Mouse (Mus musculus) hindbrain, embryonic 12.5 days (tissue): ENCODE data around the gene Psmf1. TPM values are rescaled to one million over a fixed set of nuclear protein-coding genes. Genes with fewer than 3 reads are reported as not detected.
A peak's percentile ranks its signal among the peaks of the same experiment; 100 is the strongest.

ENCODE experiments used
- ATAC-seq: fragments of 200-750 bp; cut with Nextera tagmentation; 2 replicates; pipeline ENCODE4 v1.8.0; 2017; ENCODE audit warnings: moderate TSS enrichment; ENCODE audit not compliant: low FRiP score
- H3K27ac ChIP-seq: fragments of 300-500 bp; sonication (generic); 2 replicates; pipeline ENCODE4 v1.5.1; 2016; ENCODE audit warnings: mild to moderate bottlenecking
- H3K27me3 ChIP-seq: fragments of 300-500 bp; sonication (generic); 2 replicates; pipeline ENCODE4 v1.6.1; 2016; ENCODE audit warnings: mild to moderate bottlenecking
- H3K36me3 ChIP-seq: fragments of 300-500 bp; sonication (generic); 2 replicates; pipeline ENCODE4 v1.6.1; 2016; ENCODE audit warnings: mild to moderate bottlenecking
- H3K4me1 ChIP-seq: fragments of 300-500 bp; sonication (generic); 2 replicates; pipeline ENCODE4 v1.6.1; 2016
- H3K4me2 ChIP-seq: fragments of 300-500 bp; sonication (generic); replicated peaks from 2 replicates; pipeline ENCODE4 v1.6.1; 2016; ENCODE audit warnings: mild to moderate bottlenecking
- H3K4me3 ChIP-seq: fragments of 300-500 bp; sonication (generic); 2 replicates; pipeline ENCODE4 v1.5.1; 2016; ENCODE audit warnings: mild to moderate bottlenecking
- H3K9ac ChIP-seq: fragments of 300-500 bp; sonication (generic); 2 replicates; pipeline ENCODE4 v1.6.1; 2016; ENCODE audit warnings: mild to moderate bottlenecking, moderate library complexity
- H3K9me3 ChIP-seq: fragments of 300-500 bp; sonication (generic); replicated peaks from 2 replicates; pipeline ENCODE4 v1.6.1; 2016; ENCODE audit warnings: mild to moderate bottlenecking
- WGBS: fragments of 180-500 bp; shearing (Covaris S2); methylation state at CpG from one replicate; pipeline ENCODE4 v1.1.7; 2016; 5-methylcytosine and 5-hydroxymethylcytosine counted together
- polyA plus RNA-seq: library from polyadenylated mRNA; unstranded; fragments of >200 nt; fragmentation: Nextera tagmentation; extraction: Ambion mirVana; gene quantifications from 2 replicates; pipeline ENCODE4 v1.2.1, GENCODE M21; 2016

Psmf1 gene
- polyA plus RNA-seq, 1 experiment from 2014 or later: 45.2 TPM

DNA sequence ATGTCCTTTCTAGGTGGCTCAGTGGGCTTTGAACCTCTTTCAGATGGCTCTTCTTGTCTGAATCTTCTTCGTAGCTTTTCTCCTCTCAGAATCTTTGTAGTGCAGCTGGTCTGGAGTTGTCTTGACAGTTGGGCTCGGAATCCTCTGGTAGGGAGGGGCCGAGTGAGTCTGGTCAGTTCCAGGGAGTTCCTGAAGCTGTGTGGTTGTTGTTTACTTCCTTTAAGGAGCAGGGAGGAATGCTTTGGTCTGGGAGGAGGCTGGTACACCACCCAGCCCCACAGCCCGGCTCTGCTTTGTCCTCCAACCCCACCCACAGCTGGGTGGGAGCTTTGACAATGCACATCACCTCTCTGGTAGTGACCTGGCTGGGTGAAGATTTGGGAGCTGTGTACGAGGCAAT is 7.3 kb upstream of the Psmf1 start:
- Histone ChIP-seq H3K4me3 (no peak overlapping the region), H3K9ac (no peak overlapping the region), H3K4me2 (no peak overlapping the region), H3K9me3 (no peaks in the 10 kb centered on the region), H3K36me3 (no peaks in the 10 kb centered on the region), H3K27ac (no peak overlapping the region), H3K4me1 (no peaks in the 10 kb centered on the region), H3K27me3 (peaks cover 4% of the 10 kb centered on the region; the same call in 1 of the 2 replicates)
- no peak for ATAC-seq
- 73% methylated on average over 5 of the region's 5 CpGs for WGBS

DNA sequence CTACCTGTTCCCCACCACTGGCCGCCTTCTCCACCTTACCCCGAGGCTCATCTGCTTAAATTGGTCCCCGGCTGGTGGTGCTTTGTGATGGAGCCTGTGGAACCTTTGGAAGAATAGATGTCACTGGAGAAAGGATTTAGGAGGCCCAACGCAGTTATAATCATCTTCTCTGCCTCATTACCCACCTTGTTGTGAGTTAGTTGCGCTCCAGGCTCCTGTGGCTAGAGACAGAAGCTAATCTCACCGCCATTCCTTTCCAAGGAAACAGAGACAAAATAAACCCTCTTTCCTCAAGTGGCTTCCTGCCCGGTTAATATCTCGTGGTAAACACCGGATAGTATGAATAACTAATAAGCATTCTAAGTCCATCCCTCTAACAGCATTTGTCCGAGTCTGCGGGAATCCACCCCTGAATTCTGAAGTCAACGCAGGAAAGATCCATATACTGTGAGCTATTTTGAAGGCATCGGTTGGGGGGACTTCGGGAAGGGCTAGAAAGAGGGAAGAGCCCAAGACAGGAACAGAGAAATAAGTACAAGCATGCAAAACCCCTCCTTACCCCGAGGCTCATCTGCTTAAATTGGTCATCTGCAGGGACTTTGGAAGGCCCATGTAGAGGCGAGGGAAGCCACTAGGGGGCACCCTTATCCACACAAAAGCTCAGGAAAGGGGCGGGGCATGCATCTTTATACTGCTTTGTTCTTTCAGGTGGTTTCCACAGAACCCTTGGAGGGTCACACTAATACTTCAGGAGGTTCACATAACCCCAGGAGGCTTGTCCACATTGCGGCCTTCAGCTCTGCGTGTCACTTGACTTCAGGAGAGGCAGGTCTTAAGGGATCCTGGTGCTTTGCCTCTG is 4.1 kb upstream of the Psmf1 start:
- Histone ChIP-seq H3K9me3 (no peaks in the 10 kb centered on the region), H3K9ac (no peak overlapping the region), H3K27me3 (peaks cover 10% of the 10 kb centered on the region; the same call in 1 of the 2 replicates), H3K4me1 (no peaks in the 10 kb centered on the region), H3K4me3 (no peak overlapping the region), H3K36me3 (no peaks in the 10 kb centered on the region), H3K4me2 (no peak overlapping the region), H3K27ac (no peak overlapping the region)
- 36% methylated on average over 19 of the region's 19 CpGs for WGBS
- peak; percentile 82 for ATAC-seq

DNA sequence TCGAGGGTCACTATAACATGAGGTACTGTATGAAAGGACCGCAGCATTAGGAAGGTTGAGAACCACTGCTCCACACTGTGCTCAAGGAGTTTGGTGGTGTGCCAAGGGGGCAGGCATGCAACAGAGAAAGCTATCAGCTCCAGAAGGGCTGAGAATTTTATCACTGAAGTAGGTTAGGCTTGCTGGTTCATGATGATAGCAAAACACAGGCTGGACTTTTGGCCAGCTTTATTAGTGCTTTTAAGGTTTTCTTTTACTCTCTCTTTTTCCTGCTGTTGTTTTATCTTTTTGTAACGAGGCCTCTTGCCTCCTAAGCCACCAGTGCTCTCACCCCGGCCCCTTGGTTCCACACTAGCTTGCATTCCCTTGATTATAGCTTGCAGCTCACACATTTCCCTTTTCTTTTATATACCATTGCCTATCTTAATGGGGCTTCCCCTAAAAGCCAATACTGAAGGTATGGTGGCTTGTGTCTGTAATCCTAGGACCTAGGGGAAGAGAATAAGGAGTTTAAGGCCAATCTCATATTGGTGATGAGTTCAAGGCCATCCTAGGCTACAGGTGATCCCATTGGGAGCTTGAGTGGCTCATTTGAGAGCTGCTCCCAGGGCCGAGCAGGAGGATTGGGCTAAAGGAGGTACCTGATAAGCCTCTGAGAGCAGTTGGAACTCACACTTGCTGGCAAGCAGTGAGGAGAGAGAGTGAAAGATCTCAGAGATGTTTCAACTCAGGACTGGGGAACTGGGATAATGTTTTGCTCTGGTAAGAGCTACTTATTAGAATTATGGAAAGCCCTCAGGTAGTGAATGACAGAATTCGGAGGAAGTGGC is 921 bp downstream of the Psmf1 start:
- no peak for ATAC-seq
- Histone ChIP-seq H3K4me2 (no peak overlapping the region), H3K9ac (no peak overlapping the region), H3K9me3 (no peaks in the 10 kb centered on the region), H3K27ac (no peak overlapping the region), H3K4me1 (peaks cover 21% of the 10 kb centered on the region), H3K4me3 (no peak overlapping the region), H3K36me3 (no peaks in the 10 kb centered on the region), H3K27me3 (peaks cover 10% of the 10 kb centered on the region; the same call in 1 of the 2 replicates)
- 73% methylated on average over 6 of the region's 6 CpGs for WGBS

DNA sequence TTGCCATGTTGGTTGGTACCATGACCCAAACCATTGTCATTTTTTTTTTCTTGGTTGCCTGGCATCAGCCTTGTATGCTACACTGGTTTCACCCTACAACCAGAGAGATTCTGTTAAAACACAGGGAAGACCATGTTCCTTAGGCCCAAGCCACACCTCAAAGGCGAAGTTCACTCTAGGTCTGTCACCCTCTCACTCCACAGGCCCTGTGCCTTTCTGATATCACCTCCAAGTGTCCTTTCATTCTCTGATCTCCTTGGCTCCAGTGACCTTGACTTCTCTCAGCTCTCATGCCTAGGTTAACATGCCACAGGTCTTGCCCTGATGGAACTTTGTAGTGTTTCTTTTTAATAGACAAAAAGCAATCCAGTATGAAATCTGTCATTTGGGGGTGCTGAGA is 1.9 kb downstream of the Psmf1 start:
- Histone ChIP-seq H3K9ac (no peak overlapping the region), H3K4me3 (no peak overlapping the region), H3K9me3 (no peaks in the 10 kb centered on the region), H3K4me1 (peaks cover 21% of the 10 kb centered on the region), H3K4me2 (no peak overlapping the region), H3K27me3 (0 out of 2 replicates have a peak, but pooled peaks cover 6% of the 10 kb centered on the region), H3K27ac (no peak overlapping the region), H3K36me3 (no peaks in the 10 kb centered on the region)
- ATAC-seq: no peak
- 90% methylated on average over 1 of the region's 1 CpGs for WGBS

DNA sequence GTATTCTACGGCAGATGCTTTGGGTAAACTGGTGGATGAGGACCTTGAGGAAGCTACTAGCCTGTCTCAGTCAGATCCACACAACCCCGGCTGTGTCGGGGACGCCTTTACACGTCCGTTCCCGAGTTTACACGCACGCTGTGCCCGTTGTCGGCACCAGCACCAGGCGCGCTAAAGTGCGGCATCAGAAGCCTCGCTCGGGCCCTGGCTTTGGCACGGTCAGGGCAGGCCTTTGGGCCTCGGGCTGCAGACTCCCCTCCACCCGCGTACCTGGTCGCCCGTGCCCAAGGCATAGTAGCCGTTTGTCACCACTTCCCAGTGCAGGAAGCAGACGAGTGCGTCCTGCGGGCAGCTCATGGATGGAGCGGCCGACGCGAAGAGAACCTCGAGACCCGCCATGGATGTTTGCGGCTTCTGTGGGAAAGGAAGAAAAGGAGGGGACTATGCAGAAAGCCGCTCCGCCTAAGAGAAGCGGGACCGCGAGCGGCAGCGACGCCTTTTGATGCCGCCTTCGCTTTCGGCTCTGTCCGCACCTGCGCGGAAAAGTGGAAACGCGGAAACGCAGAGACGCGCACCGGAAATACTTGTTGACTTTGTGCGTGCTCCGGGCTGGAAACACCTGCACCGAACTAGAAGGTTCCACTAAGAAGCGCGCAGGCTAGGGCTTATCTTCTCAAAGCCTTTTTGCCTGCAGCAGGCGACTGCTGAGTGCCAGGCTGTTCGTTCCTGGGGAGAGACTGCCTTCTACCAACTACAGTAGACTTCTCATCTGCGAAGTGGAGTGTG is 3.1 kb downstream of the Psmf1 start:
- WGBS: under 1% methylated on average over 61 of the region's 61 CpGs
- Histone ChIP-seq H3K4me2 (peak overlapping the region; percentile 81), H3K27ac (peak overlapping the region; percentile 69), H3K9ac (peak overlapping the region; percentile 82), H3K4me1 (peaks cover 21% of the 10 kb centered on the region), H3K9me3 (no peaks in the 10 kb centered on the region), H3K4me3 (peak overlapping the region; percentile 89), H3K36me3 (no peaks in the 10 kb centered on the region), H3K27me3 (0 out of 2 replicates have a peak, but pooled peaks cover 6% of the 10 kb centered on the region)
- ATAC-seq: peak; percentile 86

DNA sequence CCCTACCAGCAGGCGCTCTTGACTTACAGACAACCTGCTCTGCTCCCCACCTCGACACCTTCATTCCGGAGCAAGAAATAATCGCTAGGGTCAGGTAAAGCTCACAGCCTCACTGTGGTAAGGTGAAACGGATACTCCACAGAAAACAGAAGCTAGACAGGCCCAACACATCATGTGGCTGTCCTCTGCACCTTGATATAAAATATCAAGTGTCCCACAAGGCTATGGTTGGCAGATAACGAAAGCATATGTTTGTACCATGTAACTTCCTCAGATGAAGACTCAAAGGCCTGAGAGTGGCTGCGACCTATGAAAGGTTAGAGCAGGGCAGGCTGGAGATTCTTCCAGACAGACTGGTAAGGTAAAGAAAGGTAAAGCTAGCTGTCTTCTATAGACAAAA is 4.5 kb downstream of the Psmf1 start:
- peaks cover 10% of the 10 kb centered on the region; the same call in 1 of the 2 replicates for H3K36me3 ChIP-seq
- no peak for ATAC-seq
- no peak overlapping the region for H3K9ac ChIP-seq
- peak overlapping the region; percentile 81 for H3K4me2 ChIP-seq
- no peak overlapping the region for H3K27ac ChIP-seq
- H3K4me3 ChIP-seq: no peak overlapping the region
- 93% methylated on average over 7 of the region's 7 CpGs for WGBS
- H3K4me1 ChIP-seq: peaks cover 21% of the 10 kb centered on the region
- H3K27me3 ChIP-seq: 0 out of 2 replicates have a peak, but pooled peaks cover 6% of the 10 kb centered on the region
- H3K9me3 ChIP-seq: no peaks in the 10 kb centered on the region

DNA sequence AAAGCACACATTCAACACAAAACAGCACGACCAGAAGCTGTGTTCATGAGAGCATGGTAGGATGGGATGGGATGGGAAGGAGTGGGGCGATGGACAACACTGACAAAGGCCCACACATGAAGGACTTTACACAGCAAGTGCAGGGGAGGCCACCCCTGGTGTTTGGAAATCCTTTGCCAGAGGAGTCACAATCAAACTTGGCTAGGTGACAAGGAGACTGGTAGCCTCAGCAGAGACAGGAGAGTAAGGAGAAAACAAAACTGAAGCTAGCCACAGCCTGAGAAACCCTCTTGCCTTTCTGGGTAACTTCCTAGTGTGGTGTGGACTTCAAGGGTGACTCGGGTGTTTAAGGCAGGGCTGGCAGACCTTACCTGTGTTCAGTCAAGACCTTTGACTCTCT is 4.9 kb downstream of the Psmf1 start:
- Histone ChIP-seq H3K27me3 (0 out of 2 replicates have a peak, but pooled peaks cover 5% of the 10 kb centered on the region), H3K9ac (no peak overlapping the region), H3K9me3 (no peaks in the 10 kb centered on the region), H3K27ac (no peak overlapping the region), H3K36me3 (peaks cover 14% of the 10 kb centered on the region), H3K4me2 (no peak overlapping the region), H3K4me1 (peaks cover 21% of the 10 kb centered on the region), H3K4me3 (no peak overlapping the region)
- no peak for ATAC-seq
- WGBS: 89% methylated on average over 3 of the region's 3 CpGs

DNA sequence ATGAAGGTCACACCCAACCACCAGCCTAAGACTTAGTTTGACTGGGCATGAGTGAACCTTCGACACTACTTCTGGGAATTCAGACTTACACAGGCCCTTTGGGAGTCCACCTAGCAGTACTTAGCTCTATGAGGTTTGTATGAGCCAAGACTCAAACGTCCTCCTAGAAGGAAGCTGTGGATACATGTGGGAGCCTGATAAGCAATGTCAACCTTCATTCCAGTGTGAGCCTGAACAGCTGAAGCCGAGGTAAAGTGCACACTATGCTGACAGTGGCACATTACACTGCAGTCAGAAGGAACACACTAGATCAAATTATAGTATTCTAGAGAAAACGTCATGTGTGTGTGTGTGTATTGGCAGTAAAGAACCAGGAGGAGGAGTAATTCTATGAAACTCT is 5.5 kb downstream of the Psmf1 start:
- H3K27me3 ChIP-seq: no peaks in the 10 kb centered on the region
- 85% methylated on average over 4 of the region's 4 CpGs for WGBS
- no peak overlapping the region for H3K27ac ChIP-seq
- H3K9me3 ChIP-seq: no peaks in the 10 kb centered on the region
- ATAC-seq: no peak
- no peak overlapping the region for H3K4me2 ChIP-seq
- no peak overlapping the region for H3K4me3 ChIP-seq
- peaks cover 19% of the 10 kb centered on the region for H3K36me3 ChIP-seq
- H3K4me1 ChIP-seq: peaks cover 21% of the 10 kb centered on the region
- no peak overlapping the region for H3K9ac ChIP-seq

DNA sequence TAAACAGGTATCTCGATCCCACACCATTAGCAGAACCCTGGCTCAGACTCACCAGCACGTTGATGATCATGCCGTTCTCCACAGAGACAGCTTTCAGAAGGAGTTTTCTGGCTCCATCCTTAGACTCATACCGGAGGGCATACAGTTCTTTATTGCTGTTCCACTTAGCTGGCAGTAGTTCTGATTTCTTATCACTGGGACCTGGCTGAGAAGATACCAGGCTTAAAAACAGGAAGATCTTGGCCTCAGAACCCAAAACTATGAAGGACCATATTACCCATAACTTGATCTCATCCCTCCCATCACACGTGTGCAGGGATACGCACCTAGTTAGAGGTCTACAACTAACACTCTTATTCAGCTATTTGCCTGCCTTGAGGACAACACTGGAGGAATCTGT is 8.6 kb downstream of the Psmf1 start:
- Histone ChIP-seq H3K27me3 (no peaks in the 10 kb centered on the region), H3K27ac (no peak overlapping the region), H3K4me2 (no peak overlapping the region), H3K9ac (no peak overlapping the region), H3K36me3 (peaks cover 26% of the 10 kb centered on the region), H3K9me3 (no peaks in the 10 kb centered on the region), H3K4me3 (no peak overlapping the region), H3K4me1 (peaks cover 15% of the 10 kb centered on the region)
- WGBS: 95% methylated on average over 6 of the region's 6 CpGs
- no peak for ATAC-seq

DNA sequence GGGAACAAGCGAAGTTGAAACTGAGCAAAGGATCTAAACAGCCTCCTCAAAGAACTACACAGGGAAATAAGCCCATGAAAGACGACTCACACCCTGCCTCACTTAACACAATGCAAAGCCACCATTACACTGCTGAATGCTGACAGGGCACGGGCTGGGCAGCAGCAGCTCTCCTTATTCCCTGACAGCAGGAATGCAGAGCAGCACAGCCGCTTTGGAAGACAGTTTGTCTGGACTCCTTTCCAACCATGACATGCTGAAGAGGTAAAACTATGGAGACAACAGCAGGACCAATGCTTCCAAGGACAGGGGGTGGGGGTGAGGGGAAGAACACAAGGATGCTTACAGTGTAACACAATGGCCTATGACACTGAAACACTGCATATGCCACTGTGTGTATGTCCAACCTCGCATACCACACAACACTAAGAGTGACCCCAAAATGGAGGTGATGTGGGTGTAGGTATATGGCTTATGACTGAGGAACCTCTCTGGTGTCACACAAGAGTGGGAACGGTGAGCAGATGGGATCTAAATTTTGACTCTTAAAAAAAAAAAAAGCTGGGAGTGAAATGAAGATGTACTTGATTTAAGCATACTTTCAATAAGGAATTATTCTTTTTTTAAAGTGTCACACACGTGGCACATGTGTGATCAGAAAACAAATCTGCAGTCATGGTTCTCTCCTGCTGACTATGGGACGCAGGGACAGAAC is 10.7 kb downstream of the Psmf1 start:
- H3K9me3 ChIP-seq: no peaks in the 10 kb centered on the region
- no peak for ATAC-seq
- H3K36me3 ChIP-seq: peaks cover 43% of the 10 kb centered on the region
- H3K27ac ChIP-seq: no peak overlapping the region
- WGBS: 87% methylated on average over 8 of the region's 8 CpGs
- no peak overlapping the region for H3K4me2 ChIP-seq
- H3K4me3 ChIP-seq: no peak overlapping the region
- no peak overlapping the region for H3K9ac ChIP-seq
- no peaks in the 10 kb centered on the region for H3K27me3 ChIP-seq
- H3K4me1 ChIP-seq: no peaks in the 10 kb centered on the region

DNA sequence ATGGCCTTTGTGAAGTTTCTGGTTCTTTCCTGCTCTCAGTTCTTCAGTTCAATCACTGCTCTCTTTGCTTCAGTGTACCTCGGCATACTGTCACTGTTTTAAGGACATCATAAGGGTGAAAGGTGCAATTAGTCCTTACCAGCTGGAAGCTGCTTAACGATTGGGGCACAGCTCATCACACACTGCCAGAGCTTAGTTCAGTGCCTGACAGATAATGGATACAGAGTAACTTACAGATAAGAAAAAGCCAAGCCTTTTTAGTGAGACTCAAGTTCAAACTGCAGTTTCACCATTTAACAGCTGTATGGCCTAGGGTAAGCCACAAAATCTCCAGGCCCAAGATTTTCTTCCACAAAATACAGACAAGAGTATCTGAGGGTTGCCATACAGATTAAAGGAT is 19.9 kb downstream of the Psmf1 start:
- Histone ChIP-seq H3K4me3 (no peak overlapping the region), H3K36me3 (peaks cover 67% of the 10 kb centered on the region), H3K9ac (no peak overlapping the region), H3K4me2 (no peak overlapping the region), H3K27me3 (no peaks in the 10 kb centered on the region), H3K4me1 (no peaks in the 10 kb centered on the region), H3K27ac (no peak overlapping the region), H3K9me3 (no peaks in the 10 kb centered on the region)
- WGBS: 93% methylated on average over 2 of the region's 2 CpGs
- no peak for ATAC-seq
